Mouse (Mus musculus) CD4-positive, CD25-positive, alpha-beta regulatory T cell, adult 4 months (primary cell): Measurements from ENCODE around the gene Mpv17l2. TPM values are rescaled to one million over a fixed set of nuclear protein-coding genes. Genes with fewer than 3 reads are reported as not detected.

Source experiments
- ATAC-seq: one replicate; pipeline ENCODE4 v1.8.0; 2017
- polyA plus RNA-seq, 2 experiments: library from polyadenylated mRNA; unstranded; fragments of 100-300 nt; shearing (Covaris generic); gene quantifications; one replicate each; pipeline ENCODE4 v1.2.1; 2017

The Mpv17l2 gene
- polyA plus RNA-seq = 10 to 100 TPM; 30.2 to 39.2 TPM

DNA sequence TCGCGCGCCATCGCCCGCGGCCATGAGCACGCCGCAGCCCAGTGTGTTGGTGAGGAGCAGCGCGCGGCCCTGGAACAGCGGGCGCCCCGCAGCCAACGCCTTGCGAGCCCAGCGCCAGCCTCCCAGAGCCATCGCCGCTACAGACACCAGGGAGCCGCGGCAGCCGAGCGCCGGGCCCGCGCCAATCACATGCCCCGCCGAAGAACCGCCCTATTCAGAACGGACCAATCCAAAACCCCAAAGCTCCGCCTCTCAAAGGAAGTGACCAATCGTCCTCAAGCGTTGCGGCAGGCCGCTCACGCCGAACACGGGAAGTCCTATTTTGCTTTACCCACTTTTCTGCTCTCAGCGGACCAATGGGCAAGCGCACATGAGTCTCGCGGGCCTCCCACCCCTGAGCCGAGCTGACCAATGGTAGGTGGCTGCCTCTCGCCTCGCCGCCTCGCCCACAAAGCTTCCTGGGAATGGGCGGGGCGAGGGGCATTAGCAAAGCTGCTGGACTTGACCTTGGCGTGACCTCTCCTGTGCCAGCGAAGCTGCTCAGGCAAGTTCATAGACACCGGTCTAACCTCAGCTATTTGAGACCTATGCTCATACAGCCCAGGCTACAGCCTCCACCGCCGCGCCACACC is at the start of gene Mpv17l2:
Mpv17l2 (minus strand) TSS at position 172 of the 632 bp plus-strand sequence.
- peak; percentile 94 for ATAC-seq

DNA sequence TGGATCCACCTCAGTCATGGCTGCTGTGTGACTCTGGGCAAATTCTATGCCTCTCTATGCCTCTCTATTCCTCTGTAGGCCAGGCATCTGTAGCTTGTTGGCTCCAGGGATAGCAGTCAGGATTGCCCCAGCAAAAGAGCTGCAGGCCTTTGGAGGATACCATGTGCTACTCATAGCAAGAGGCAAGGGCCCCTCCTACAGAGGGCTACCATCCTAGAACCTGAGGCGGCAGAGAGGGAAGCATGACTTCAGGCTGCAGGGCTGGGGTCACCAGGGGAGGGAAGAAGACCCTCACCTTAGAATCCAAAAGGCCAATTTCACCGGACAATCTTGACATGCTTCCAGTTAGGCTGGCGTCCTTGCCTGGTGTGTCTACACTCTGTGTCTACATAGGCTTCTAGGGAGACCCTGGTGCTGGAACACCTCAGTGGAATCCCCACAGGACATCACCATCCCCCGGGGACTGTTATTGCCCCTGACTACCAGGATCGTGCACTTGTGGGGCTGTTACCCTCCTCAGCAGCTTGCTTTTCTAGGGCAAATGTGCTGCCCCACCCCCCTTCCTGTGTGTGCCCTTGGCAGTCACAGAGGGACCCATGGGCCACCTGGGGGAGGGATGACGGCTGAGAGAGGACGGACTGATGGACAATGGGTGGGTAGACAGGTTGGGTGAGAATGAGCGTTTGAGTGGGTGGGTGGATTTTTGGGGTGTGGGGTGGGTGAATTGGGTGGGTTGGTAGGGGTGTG is 48.4 kb upstream of the Mpv17l2 start:
- ATAC-seq = no peak

- peak; percentile 70 for ATAC-seq
These were observed 47.5 kb upstream of the Mpv17l2 start, which contains the start of gene Il12rb1 for GRCm38 (mm10) chr8:70808239-70808638. TSS of gene Il12rb1 (plus strand) at chr8:70808449.

- no peak for ATAC-seq
These were observed 46.6 kb upstream of the Mpv17l2 start for GRCm38 (mm10) chr8:70807304-70807703.

GRCm38 (mm10) chr8:70806541-70806940 is 45.8 kb upstream of the Mpv17l2 start:
- ATAC-seq = peak; percentile 55

- ATAC-seq = peak; percentile 64
These were observed 43.9 kb upstream of the Mpv17l2 start, which contains the start of gene Mast3 for GRCm38 (mm10) chr8:70804481-70805206. TSS of gene Mast3 (minus strand) at chr8:70805054.

DNA sequence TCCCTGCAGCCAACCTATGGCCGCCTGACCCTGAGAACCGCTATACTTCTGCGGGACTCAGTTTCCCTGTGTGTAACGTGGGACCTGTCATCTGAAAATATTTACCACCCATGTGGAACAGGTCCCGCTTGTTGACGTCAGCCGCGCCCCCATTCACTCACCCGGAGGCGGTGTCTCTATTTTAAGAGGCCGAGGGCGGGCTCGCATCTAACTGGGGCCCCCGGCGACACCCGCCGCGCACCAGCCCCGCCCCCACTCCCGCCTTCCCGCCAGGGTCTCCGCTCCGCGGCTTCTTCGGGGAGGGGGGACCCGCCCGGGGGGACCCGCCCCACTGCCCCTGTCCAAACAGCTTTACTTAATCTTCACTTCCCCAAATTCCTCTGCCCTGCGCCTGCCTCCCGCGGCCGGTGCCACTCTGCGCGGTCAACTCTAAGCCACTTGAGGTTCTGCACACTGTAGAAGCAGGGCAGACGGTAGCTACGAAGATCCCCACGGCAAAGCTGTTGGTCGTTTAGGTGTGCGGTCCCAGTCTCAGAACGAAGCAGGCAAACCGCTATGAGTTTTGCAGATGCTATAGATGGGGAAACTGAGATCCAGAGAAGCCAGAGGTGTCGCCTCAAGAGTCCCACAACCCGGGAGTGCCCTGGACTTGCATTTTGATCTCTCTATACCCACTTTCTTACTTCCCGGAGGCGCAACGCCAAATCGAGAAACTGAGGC is 43.2 kb upstream of the Mpv17l2 start:
- ATAC-seq = no peak

GRCm38 (mm10) chr8:70802786-70803510 is 42.2 kb upstream of the Mpv17l2 start:
- ATAC-seq = no peak

GRCm38 (mm10) chr8:70801830-70802229 is 41.1 kb upstream of the Mpv17l2 start:
- no peak for ATAC-seq

DNA sequence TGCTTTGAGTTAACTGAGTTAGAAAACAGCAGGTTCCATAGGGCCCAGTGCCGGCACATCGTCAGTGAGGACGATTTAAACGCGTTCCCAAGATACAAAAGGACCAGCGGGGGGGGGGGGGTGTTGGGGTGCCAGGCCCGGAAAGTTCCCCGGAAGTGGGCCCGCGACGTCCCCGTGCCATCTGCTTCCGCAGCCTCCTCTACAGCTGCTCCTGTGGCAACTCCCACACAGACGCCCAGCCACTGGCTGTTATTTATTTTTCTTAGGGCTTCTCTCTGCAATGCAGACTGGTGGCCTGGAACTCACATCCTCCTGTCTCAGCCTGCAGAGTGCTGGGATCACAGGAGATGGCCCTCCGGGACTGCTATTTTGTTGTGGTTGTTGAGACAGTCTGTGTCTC is 40.4 kb upstream of the Mpv17l2 start:
- ATAC-seq = no peak

GRCm38 (mm10) chr8:70800648-70801047 is 39.9 kb upstream of the Mpv17l2 start:
- ATAC-seq = no peak

GRCm38 (mm10) chr8:70798281-70798680 is 37.5 kb upstream of the Mpv17l2 start:
- no peak for ATAC-seq

DNA sequence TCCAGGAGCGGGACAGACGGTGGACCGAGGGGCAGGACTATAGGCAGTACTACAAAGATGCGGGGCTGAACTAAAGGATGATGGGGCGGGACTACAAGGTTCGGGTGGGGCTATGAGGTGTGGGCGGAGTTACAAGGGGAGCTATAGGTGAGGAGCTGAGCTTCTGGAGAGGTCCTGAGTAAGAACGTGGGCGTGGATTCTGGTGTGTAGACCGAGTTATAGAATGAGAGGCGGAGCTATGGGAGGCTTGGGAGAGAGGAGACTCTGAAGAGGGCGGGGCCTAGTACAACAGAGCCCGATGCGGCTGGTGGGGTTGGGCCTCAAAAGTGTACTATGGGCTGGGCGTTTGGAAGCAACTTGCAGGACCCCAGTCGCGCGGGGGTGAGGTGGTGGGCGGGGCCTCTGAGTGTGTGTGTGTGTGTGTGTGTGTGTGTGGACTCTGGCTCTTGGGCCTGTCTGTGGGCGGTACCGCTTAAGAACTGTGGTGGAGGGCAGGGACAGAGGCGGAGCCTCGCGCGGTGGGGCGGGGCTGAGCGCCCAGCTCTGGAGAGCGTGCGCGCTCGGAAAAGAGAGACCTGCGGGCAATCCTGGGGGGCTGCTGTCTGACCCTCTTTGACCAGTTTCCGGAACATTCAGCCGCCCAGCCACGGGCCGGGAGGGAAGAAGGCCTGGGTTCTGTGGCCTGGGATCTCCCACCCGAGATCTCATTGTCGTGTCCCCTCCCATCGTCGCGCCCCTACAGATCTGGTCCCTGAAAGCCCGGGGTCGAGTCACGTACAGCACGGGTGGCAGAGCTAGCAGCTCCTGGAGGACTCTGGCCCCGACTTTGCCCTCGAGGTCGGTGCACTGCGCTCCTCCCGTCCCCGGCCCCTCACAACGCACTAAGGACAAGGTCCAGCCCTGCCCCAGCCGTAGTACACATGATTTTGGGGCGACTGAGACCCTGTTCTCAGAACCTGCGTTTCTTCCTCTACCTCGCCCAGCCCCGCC is 36.6 kb upstream of the Mpv17l2 start:
- ATAC-seq = peak; percentile 53

GRCm38 (mm10) chr8:70796403-70797080 is 35.8 kb upstream of the Mpv17l2 start:
- no peak for ATAC-seq

GRCm38 (mm10) chr8:70795370-70795769 is 34.6 kb upstream of the Mpv17l2 start:
- no peak for ATAC-seq

GRCm38 (mm10) chr8:70794215-70794614 is 33.5 kb upstream of the Mpv17l2 start:
- no peak for ATAC-seq

DNA sequence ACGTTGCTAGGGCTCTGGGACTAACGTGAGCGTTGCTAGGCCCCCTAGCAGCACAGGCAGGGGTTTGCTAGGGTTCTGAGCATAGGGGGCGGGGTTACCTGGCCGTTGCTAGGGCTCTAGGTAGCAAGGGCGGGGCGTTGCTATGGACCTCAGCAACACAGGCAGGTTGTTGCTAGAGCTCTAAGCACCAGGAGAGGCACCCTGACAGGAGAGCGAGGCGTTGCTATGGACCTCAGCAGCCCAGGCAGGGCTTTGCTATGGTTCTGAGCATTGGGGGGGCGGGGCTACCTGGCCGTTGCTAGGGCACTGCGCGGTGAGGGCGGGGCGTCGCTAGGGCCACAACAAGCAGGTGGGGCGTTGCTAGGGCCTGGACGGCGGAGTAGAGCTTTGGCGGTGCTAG is 32.0 kb upstream of the Mpv17l2 start:
- ATAC-seq = peak; percentile 45

- peak; percentile 80 for ATAC-seq
These were observed 31.4 kb upstream of the Mpv17l2 start for GRCm38 (mm10) chr8:70791975-70792691.

GRCm38 (mm10) chr8:70791294-70791701 is 30.6 kb upstream of the Mpv17l2 start:
- ATAC-seq = peak; percentile 71
